Mouse (Mus musculus) CH12.LX (cell line): ENCODE results near the gene Pphln1.

Experiments used
- CTCF ChIP-seq, 2 experiments: IDR thresholded peaks in 1 of 2; conservative IDR thresholded peaks in 1 of 2; 2 replicates each; pipeline ENCODE4 v1.5.1; 2011 to 2012; ENCODE audit warnings: low read depth in 2 of 2, low read length in 2 of 2, improper control_type of control experiment in 1 of 2, inconsistent platforms in 1 of 2, mild to moderate bottlenecking in 1 of 2, moderate library complexity in 1 of 2
- ELF1 ChIP-seq: IDR thresholded peaks from 2 replicates; pipeline ENCODE4 v1.6.1; 2014; ENCODE audit warnings: low read depth, mild to moderate bottlenecking, inconsistent platforms, low read length, improper control_type of control experiment
- EP300 ChIP-seq: IDR thresholded peaks from 2 replicates; pipeline ENCODE4 v1.6.1; 2011; ENCODE audit warnings: low read length, improper control_type of control experiment
- HCFC1 ChIP-seq: IDR thresholded peaks from 2 replicates; pipeline ENCODE4 v1.6.1; 2012; ENCODE audit warnings: low read depth, mild to moderate bottlenecking, inconsistent platforms, low read length, improper control_type of control experiment
- KAT2A ChIP-seq: IDR thresholded peaks from 2 replicates; pipeline ENCODE4 v1.6.1; 2012; ENCODE audit warnings: low read length, improper control_type of control experiment, inconsistent platforms; ENCODE audit not compliant: insufficient replicate concordance
- MAX ChIP-seq: IDR thresholded peaks from 2 replicates; pipeline ENCODE4 v1.6.1; 2011; ENCODE audit warnings: low read length, improper control_type of control experiment
- MAZ ChIP-seq: IDR thresholded peaks from 2 replicates; pipeline ENCODE4 v1.6.1; 2012; ENCODE audit warnings: low read depth, mild to moderate bottlenecking, inconsistent platforms, low read length, improper control_type of control experiment, moderate library complexity
- MYC ChIP-seq: IDR thresholded peaks from 2 replicates; pipeline ENCODE4 v1.6.1; 2011; ENCODE audit warnings: low read depth, mild to moderate bottlenecking, improper control_type of control experiment, low read length
- PAX5 ChIP-seq: IDR thresholded peaks from 2 replicates; pipeline ENCODE4 v1.6.1; 2012; ENCODE audit warnings: low read length, inconsistent platforms, mixed read lengths
- POLR2A ChIP-seq: IDR thresholded peaks from 2 replicates; pipeline ENCODE4 v1.6.1; 2011; ENCODE audit warnings: low read depth, mild to moderate bottlenecking, improper control_type of control experiment, low read length
- UBTF ChIP-seq: IDR thresholded peaks from 2 replicates; pipeline ENCODE4 v1.6.1; 2012; ENCODE audit warnings: low read depth, mild to moderate bottlenecking, inconsistent platforms, low read length, improper control_type of control experiment, moderate library complexity
- ZC3H11A ChIP-seq: IDR thresholded peaks from 2 replicates; pipeline ENCODE4 v1.6.1; 2012; ENCODE audit warnings: low read depth, mild to moderate bottlenecking, inconsistent platforms, low read length, improper control_type of control experiment
- ZKSCAN1 ChIP-seq: IDR thresholded peaks from 2 replicates; pipeline ENCODE4 v1.6.1; 2012; ENCODE audit warnings: low read depth, inconsistent platforms, low read length, improper control_type of control experiment, borderline replicate concordance

- no peak for TF ChIP-seq HCFC1
- TF ChIP-seq POLR2A = no peak
- no peak for TF ChIP-seq UBTF
- TF ChIP-seq MAX = no peak
- no peak for TF ChIP-seq PAX5
- no peak for TF ChIP-seq ZC3H11A
- no peak for TF ChIP-seq EP300
- no peak for TF ChIP-seq CTCF (conservative IDR thresholded peaks at IDR 0.05 in 1 of 2, IDR thresholded peaks at IDR 0.05 in 1 of 2; ENCODE audit: low read depth in 2 of 2, low read length in 2 of 2)
- TF ChIP-seq ELF1 = no peak
- TF ChIP-seq ZKSCAN1 = no peak
- TF ChIP-seq MYC = no peak
- no peak for TF ChIP-seq MAZ
- no peak for TF ChIP-seq KAT2A
Measured at GRCm38 (mm10) chr15:93358346-93359095, 39.6 kb upstream of the Pphln1 start.
